Mouse (Mus musculus) embryo, embryonic 9.5 days (tissue): ENCODE measurements around the gene Trappc3.

Source experiments
- DNase-seq: peaks from one replicate; pipeline ENCODE4 v3.0.0-alpha.2; 2017; ENCODE audit errors: extremely low spot score

The Trappc3 gene

DNA sequence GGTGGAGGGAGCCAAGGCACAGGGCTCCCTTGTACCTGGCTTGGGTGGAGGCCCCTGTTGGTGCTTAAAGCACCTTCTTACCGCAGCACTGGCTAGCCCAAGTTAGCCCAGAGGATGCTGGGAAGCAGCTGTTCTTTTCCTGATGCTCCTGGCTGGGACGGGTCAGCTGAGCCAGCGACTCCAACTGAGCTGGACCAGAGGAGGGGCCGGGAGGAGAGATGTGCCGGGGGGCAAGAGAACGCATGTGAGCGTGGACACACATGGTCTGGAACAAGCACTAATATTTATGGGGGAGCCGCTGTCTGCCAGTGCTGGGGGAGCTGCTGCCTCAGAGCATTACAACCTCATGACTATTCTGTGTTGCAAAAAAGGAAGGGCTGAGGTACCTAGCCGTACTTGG lies 16.8 kb downstream of the Trappc3 start:
- DNase-seq, result no peak

GRCm38 (mm10) chr4:126281706-126282105 lies 19.6 kb downstream of the Trappc3 start:
- no peak for DNase-seq

- no peak for DNase-seq
Measured at GRCm38 (mm10) chr4:126283582-126283981, 21.5 kb downstream of the Trappc3 start.

DNA sequence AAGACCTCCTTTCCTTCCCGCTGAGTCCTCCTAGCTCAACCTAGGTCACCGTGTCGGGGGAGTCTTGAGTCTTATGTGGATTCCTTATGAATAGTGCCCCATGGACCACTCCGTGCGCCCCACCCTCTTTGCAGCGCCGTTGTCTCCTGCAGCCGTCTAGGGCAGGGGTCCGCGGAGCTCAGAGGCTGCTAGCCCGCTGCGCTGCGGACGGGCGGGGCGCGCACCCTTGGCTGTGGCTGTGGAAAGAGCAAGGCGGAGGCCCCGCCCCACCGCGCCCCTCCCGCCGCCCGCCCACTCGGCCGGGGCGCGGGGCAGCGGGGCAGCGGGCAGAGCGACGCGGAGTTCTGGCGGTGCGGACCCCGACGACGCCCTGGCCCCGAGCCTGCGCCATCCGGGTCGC lies 24.4 kb downstream of the Trappc3 start, which contains the start of gene Col8a2:
Col8a2 (plus strand) TSS at position 302 of the 400 bp plus-strand sequence.
- DNase-seq, result peak; percentile 28

GRCm38 (mm10) chr4:126287302-126287995 lies 25.3 kb downstream of the Trappc3 start:
- DNase-seq, result no peak

DNA sequence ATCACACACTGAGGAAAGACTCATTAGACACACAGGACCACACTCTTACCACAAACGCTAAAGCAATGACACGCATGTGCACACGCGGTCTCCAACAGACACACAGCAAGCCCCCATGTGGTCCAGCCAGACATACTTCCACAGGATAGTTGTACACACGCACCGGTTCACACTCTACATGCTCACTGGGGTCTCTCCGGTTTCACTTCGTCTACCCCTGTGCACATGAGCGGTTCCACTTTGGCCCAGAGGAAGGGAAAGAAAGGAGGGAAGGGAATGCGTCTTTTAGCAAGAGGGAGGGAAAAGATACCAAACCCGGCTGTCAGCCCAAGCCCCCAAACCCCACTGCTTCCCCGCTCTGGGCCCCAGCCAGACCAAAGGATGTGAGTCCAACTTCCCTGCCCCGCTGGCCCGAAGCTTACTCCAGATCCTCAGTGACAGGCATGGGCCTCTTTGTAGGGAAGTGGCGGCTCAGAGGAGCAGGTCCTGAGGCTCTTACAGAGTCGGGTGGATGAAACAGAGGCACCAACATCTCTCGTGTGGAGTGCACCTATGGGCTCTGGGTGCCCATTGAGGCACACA lies 26.1 kb downstream of the Trappc3 start:
- no peak for DNase-seq

- no peak for DNase-seq
Measured at GRCm38 (mm10) chr4:126290314-126290713, 28.2 kb downstream of the Trappc3 start.

- DNase-seq, result no peak
Measured at GRCm38 (mm10) chr4:126291196-126291595, 29.1 kb downstream of the Trappc3 start.

DNA sequence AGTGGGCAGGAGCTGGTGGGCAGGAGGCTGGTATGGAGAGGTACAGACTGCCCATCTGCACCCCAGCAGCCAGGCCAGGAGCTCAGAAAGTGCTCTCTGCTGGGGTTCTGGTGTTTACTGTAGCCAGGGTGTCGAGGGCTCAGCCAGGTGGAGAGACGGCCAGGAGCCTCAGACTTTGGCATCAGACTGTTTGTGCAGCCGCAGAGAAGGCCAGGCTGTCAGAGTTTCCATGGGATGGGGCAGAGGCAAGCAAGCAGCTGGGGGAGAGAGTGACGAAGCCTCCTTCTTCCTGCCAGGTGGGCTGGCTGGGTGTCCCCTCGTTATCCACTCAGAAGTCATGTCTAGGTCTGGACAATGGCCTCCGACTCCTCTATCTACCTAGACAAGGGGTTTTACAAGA lies 33.0 kb downstream of the Trappc3 start:
- DNase-seq, result no peak

GRCm38 (mm10) chr4:126295937-126296336 lies 33.8 kb downstream of the Trappc3 start:
- DNase-seq, result no peak

DNA sequence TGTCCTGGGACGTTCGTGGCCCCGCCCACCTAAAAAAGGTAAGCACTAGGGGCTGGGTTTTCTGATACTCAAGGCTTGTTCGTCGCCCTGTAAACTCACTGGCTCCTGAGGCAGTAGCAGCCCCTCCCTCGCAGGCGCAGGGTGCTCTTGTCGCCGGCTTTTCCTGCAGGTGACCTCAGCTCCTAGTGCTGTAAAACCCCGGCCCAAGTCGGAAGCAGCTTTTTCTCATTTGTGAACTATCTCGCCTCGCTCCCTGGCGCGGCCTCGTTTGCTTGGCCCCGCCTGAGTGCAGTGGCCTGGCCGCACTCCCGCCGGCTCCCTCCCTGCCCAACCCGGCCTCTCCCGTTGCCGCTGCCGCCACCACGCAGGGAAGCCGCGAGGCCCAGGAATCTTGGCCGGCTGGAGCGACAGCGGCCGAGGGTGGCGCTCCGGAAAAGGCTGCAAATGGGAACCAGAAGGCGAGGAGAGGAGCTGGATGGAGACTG lies 34.5 kb downstream of the Trappc3 start:
- DNase-seq, result peak; percentile 67

DNA sequence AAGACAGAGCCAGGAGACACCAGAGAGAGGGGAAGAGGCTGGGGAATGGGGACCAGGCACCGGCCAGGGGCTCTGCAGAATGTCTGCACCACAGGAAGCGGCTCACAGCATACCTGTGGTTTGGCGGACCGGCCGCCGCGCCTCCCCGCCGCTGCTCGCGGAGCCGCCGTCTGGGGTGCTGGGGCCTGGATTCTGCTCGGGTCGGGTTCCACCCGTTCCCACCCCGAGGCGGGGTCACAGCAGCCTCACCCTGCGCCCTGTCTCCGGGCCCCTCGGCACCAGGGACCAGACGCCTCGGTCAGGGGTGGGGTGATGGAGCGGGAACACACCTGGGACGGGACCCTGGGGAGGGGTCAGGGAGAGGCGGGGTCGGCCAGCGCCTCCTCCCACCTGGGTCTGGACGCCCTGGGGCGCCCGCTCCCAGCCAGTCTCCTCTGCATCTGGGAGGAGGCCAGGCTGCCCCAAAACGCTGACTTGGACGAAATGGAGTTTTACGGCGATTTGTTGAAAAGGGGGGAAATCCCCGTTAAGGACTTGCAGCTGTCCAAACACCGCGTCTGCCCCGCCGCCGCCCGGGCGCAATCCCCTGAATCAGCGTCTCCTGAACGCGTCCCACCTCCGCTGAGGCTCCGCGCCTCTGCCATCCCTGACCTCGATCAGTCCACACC lies 38.9 kb downstream of the Trappc3 start:
- DNase-seq, result peak; percentile 47

- DNase-seq, result peak; percentile 27
Measured at GRCm38 (mm10) chr4:126301584-126302309, 39.6 kb downstream of the Trappc3 start.

DNA sequence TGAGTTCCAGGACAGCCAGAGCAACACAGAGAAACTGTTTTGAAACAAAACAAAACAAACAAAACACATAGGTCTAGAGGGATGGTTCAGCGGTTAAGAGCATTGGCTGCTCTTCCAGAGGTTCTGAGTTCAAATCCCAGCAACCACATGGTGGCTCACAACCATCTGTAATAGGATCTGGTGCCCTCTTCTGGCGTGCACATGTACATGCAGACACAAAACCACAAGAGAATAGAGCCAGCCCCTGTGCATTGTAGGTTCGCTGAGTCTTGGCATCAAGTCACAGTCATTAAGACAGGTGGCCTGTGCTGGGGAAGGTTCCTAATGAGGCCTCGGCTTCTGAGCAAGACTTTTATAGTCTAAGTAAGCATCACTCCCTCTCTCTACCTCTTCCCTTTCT lies 41.8 kb downstream of the Trappc3 start:
- no peak for DNase-seq

DNA sequence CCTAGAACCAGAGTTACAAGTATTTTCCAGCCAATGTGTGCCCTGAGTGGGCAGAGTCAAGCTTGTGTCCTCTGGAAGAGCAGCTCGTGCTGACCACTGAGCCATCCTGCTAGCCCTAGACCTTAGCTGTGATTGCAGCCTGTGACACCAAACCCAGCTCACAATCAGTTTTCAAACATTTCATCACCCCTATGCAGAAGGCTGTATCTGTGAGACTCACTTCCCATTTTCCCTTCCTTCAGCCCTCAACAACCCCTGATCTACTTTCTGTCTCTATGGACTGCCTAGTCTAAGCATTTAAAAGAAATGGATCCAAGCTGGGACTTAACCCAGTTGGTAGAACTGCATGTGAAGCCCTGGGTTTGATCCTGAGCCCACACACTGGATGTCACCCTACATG lies 43.3 kb downstream of the Trappc3 start:
- DNase-seq, result no peak

- DNase-seq, result no peak
Measured at GRCm38 (mm10) chr4:126306058-126306457, 43.9 kb downstream of the Trappc3 start.

GRCm38 (mm10) chr4:126306827-126307226 lies 44.7 kb downstream of the Trappc3 start:
- no peak for DNase-seq

DNA sequence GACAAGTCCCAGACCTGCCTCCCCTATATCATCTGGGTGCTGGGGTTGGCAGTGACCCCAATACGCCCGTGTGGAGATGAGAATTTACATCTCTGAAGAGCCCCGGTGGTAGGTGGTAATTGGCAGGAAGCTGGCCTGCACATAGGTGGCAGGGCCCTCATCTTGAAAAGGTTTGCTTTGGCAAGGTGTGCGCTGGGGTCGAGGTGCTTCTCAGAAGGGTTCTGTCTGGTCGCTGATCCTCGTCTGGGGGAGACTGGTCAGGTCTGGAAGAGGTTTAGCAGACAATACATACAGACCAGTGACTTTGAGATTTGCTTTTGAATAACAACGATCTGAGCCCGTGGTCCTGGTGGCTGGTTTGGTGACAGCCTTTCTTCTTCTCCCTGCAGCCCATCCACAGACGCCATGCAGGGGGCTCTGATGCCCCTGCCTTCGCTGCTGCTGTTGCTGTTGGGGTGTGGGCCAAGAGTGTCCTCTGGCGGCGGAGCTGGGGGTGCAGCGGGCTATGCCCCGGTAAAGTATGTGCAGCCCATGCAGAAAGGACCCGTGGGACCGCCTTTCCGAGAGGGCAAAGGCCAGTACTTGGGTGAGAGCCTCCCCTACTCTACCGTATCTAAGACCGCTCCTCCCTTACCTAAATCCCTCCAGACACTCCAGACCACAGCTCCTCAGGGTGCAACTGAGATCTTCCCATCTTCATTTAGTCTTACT lies 47.2 kb downstream of the Trappc3 start:
- DNase-seq, result no peak

DNA sequence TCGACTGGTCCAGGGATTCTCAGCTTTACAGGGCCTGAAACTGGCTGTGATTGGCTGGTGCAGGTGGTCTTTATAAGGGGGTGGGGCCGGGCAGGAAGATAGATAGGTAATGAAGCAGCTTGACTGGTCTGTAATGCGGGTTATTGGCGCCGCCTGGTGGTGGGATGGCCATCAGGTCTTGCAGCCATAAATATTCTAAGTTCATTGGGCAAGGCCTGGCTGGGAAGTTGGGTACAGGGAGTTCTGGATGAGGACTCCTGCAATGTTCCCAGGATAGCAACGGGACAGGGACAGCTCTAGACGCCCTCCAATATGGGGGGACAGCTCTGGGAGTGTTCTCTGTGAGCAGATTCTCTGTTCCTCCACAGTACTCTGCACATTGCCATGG lies 47.8 kb downstream of the Trappc3 start:
- DNase-seq, result peak; percentile 93

DNA sequence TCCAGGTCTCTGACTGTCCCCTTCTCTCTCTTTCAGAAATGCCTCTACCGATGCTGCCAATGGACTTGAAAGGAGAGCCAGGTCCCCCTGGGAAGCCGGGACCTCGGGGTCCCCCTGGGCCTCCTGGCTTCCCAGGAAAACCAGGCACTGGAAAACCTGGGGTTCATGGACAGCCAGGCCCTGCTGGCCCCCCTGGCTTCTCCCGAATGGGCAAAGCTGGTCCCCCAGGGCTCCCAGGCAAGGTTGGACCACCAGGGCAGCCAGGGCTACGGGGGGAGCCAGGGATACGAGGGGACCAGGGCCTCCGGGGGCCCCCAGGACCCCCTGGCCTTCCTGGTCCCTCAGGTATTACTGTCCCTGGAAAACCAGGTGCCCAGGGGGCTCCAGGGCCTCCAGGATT lies 48.2 kb downstream of the Trappc3 start:
- no peak for DNase-seq

DNA sequence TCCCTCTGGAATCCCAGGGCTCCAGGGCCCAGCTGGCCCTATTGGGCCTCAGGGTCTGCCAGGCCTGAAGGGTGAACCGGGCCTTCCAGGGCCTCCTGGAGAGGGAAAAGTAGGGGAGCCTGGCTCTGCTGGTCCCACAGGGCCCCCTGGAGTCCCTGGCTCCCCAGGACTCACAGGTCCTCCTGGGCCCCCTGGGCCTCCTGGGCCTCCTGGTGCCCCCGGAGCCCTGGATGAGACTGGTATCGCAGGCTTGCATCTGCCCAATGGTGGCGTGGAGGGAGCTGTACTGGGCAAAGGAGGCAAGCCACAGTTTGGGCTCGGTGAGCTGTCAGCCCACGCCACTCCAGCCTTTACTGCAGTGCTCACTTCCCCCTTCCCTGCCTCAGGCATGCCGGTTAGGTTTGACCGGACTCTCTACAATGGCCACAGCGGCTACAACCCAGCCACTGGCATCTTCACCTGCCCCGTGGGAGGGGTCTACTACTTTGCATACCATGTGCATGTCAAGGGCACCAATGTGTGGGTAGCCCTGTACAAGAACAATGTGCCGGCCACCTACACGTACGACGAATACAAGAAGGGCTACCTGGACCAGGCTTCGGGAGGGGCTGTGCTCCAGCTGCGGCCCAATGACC lies 49.6 kb downstream of the Trappc3 start:
- no peak for DNase-seq
